Comparison of ENCODE assay signal across 7 mouse cellular contexts in the genomic region with DNA sequence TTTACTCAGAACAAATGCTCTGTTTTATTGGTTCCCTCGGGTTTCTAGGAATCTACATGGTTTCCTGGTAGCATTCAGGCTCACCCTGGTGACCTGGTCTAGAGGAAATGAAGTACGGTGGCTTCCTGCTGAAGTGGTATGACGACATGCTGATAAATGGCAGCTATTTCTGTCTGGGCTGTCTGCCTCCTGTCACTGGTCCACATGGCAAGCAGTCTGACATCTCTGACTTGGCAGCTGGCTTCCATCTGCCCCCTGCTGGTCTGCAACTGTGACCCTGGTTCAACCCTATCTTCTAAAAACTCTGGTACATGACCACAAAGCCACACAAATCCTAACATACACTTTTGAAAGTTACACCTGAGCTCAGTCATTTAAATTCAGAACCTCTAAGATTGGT.
DNase-seq lines count a peak whose midpoint lies in the region; ATAC-seq and TF ChIP-seq lines count a peak whose summit lies in the region.

No protein-coding gene starts in this region.

- ATAC-seq in Patski, result peak; percentile 35
- ATAC-seq in heart, embryonic 13.5 days (ENCODE audit: extremely low read depth, insufficient number of reproducible peaks, low FRiP score, low TSS enrichment), result peak; percentile 37; the same call in 1 of the 2 replicates

- POLR2A ChIA-PET in Patski (lab: Charles Lee), result interaction anchor here (0.8 kb wide), 1 partner anchor 24 kb away, joined by 3 read pairs; no protein-coding TSS in a partner anchor

- no peak overlapping the region for H3K4me3 ChIP-seq in heart, embryonic 13.5 days

- peak; percentile 79 for TF ChIP-seq CTCF in Patski (IDR thresholded peaks at IDR 0.05)

- H3K27me3 ChIP-seq in Patski, result peaks cover 17% of the 10 kb centered on the region
- H3K27me3 ChIP-seq in heart, embryonic 13.5 days (replicated peaks), result no peaks in the 10 kb centered on the region

- no peaks in the 10 kb centered on the region for H3K9me3 ChIP-seq in heart, embryonic 13.5 days

- DNase-seq in ES-CJ7 (ENCODE audit: low read depth, low spot score) (peak; percentile 29), Patski (ENCODE audit: low read depth, low spot score) (peak; percentile 9)
- peak; percentile 72 for DNase-seq in embryo, embryonic 11 days
- DNase-seq in kidney, postnatal 4 days, result peak; percentile 55 to 64
- DNase-seq in skeletal muscle tissue, adult 2 months (ENCODE audit: low read depth, low spot score), result peak; percentile 39
- DNase-seq in thymus, adult 18-20 months, result no peak

- H3K4me2 ChIP-seq in heart, embryonic 13.5 days, result no peak overlapping the region

- 4% methylated on average over 3 of the region's 3 CpGs for WGBS in heart, embryonic 13.5 days

- in situ Hi-C loops in Patski (cut with MboI; ENCODE audit: low pct_unique_long_range_greater_than_20kb), result no loop called here

- H3K36me3 ChIP-seq in heart, embryonic 13.5 days, result no peaks in the 10 kb centered on the region

- peaks cover 23% of the 10 kb centered on the region for H3K4me1 ChIP-seq in heart, embryonic 13.5 days

- no peak overlapping the region for H3K9ac ChIP-seq in heart, embryonic 13.5 days

- CTCF ChIA-PET in Patski (lab: Charles Lee), result interaction anchor here (0.7 to 1.5 kb wide), 7 partner anchors 8 to 755 kb away, joined by 3 to 5 read pairs (median 3); no protein-coding TSS in a partner anchor

- H3K27ac ChIP-seq in heart, embryonic 13.5 days (replicated peaks), result peak overlapping the region; percentile 66

Comparison
In these comparisons a context has a peak if more than half of its experiments do, and no peak if none do; other contexts are left out.
1. DNase-seq: peak in ES-CJ7 (single experiment), Patski (single experiment), embryo, embryonic 11 days (single experiment), kidney, postnatal 4 days (2 of 2) and skeletal muscle tissue, adult 2 months (single experiment); none in thymus, adult 18-20 months (0 of 2).